Mouse (Mus musculus): ENCODE data around the gene Agmat. TPM values are rescaled to one million over a fixed set of nuclear protein-coding genes. Genes with fewer than 3 reads are reported as not detected.
"Not testable (repeated sequence)": the region's sequence is repeated elsewhere in the genome, so short reads cannot be mapped to it uniquely, and the experiment has no call there.

The Agmat gene
- polyA plus RNA-seq, 1 experiment from 2014 or later: 65.6 TPM

- ATAC-seq: no peak
- Histone ChIP-seq H3K4me1 (ENCODE audit: control insufficient read depth, insufficient read depth, low read length) (peaks cover 19% of the 10 kb centered on the region), H3K27ac (ENCODE audit: low read length) (no peak overlapping the region), H3K36me3 (ENCODE audit: control insufficient read depth, insufficient read depth, low read length) (peaks cover 16% of the 10 kb centered on the region), H3K4me3 (ENCODE audit: low read length) (no peak overlapping the region), H3K27me3 (replicated peaks; ENCODE audit: control insufficient read depth, insufficient read depth, low read length) (no peaks in the 10 kb centered on the region), H3K9ac (ENCODE audit: low read depth, low read length) (no peak overlapping the region), H3K9me3 (ENCODE audit: control insufficient read depth, low read length) (no peaks in the 10 kb centered on the region), H3K4me2 (ENCODE audit: low read depth, low read length) (no peak overlapping the region)
- 93% methylated on average over 3 of the region's 3 CpGs for WGBS
Observed at GRCm38 (mm10) chr4:141765008-141765407, 18.5 kb downstream of the Agmat start.

- Histone ChIP-seq H3K4me1 (ENCODE audit: control insufficient read depth, insufficient read depth, low read length) (peaks cover 17% of the 10 kb centered on the region), H3K9ac (ENCODE audit: low read depth, low read length) (peak overlapping the region; percentile 38; the same call in 1 of the 2 replicates), H3K4me2 (ENCODE audit: low read depth, low read length) (peak overlapping the region; percentile 6), H3K27ac (ENCODE audit: low read length) (peak overlapping the region; percentile 83), H3K9me3 (ENCODE audit: control insufficient read depth, low read length) (no peaks in the 10 kb centered on the region), H3K4me3 (ENCODE audit: low read length) (no peak overlapping the region), H3K36me3 (ENCODE audit: control insufficient read depth, insufficient read depth, low read length) (peaks cover 17% of the 10 kb centered on the region), H3K27me3 (replicated peaks; ENCODE audit: control insufficient read depth, insufficient read depth, low read length) (no peaks in the 10 kb centered on the region)
- WGBS: 73% methylated on average over 8 of the region's 8 CpGs
- peak; percentile 4; the same call in 1 of the 2 replicates for ATAC-seq
Observed at GRCm38 (mm10) chr4:141766316-141766667, 19.8 kb downstream of the Agmat start.

- Histone ChIP-seq H3K27me3 (replicated peaks; ENCODE audit: control insufficient read depth, insufficient read depth, low read length) (no peaks in the 10 kb centered on the region), H3K4me1 (ENCODE audit: control insufficient read depth, insufficient read depth, low read length) (peaks cover 17% of the 10 kb centered on the region), H3K4me3 (ENCODE audit: low read length) (no peak overlapping the region), H3K9me3 (ENCODE audit: control insufficient read depth, low read length) (no peaks in the 10 kb centered on the region), H3K36me3 (ENCODE audit: control insufficient read depth, insufficient read depth, low read length) (peaks cover 18% of the 10 kb centered on the region), H3K4me2 (ENCODE audit: low read depth, low read length) (peak overlapping the region; percentile 6), H3K9ac (ENCODE audit: low read depth, low read length) (peak overlapping the region; percentile 38), H3K27ac (ENCODE audit: low read length) (peak overlapping the region; percentile 83)
- 38% methylated on average over 19 of the region's 19 CpGs for WGBS
- ATAC-seq: peak; percentile 75
Observed at GRCm38 (mm10) chr4:141766668-141767352, 20.3 kb downstream of the Agmat start.

- peak; percentile 77 for ATAC-seq
- no peak overlapping the region for H3K4me3 ChIP-seq (ENCODE audit: low read length)
- WGBS: 65% methylated on average over 19 of the region's 19 CpGs
- peak overlapping the region; percentile 6; the same call in 1 of the 2 replicates for H3K4me2 ChIP-seq (ENCODE audit: low read depth, low read length)
- H3K9me3 ChIP-seq (ENCODE audit: control insufficient read depth, low read length): no peaks in the 10 kb centered on the region
- H3K36me3 ChIP-seq (ENCODE audit: control insufficient read depth, insufficient read depth, low read length): peaks cover 16% of the 10 kb centered on the region
- H3K27me3 ChIP-seq (replicated peaks; ENCODE audit: control insufficient read depth, insufficient read depth, low read length): no peaks in the 10 kb centered on the region
- H3K9ac ChIP-seq (ENCODE audit: low read depth, low read length): peak overlapping the region; percentile 32; the same call in 1 of the 2 replicates
- peaks cover 17% of the 10 kb centered on the region for H3K4me1 ChIP-seq (ENCODE audit: control insufficient read depth, insufficient read depth, low read length)
- H3K27ac ChIP-seq (ENCODE audit: low read length): peak overlapping the region; percentile 83
Observed at GRCm38 (mm10) chr4:141767353-141768036, 21.0 kb downstream of the Agmat start.

GRCm38 (mm10) chr4:141769501-141770160 lies 23.2 kb downstream of the Agmat start:
- peaks cover 15% of the 10 kb centered on the region for H3K36me3 ChIP-seq (ENCODE audit: control insufficient read depth, insufficient read depth, low read length)
- H3K4me2 ChIP-seq (ENCODE audit: low read depth, low read length): no peak overlapping the region
- no peak for ATAC-seq
- no peak overlapping the region for H3K27ac ChIP-seq (ENCODE audit: low read length)
- no peak overlapping the region for H3K9ac ChIP-seq (ENCODE audit: low read depth, low read length)
- no peaks in the 10 kb centered on the region for H3K9me3 ChIP-seq (ENCODE audit: control insufficient read depth, low read length)
- peaks cover 17% of the 10 kb centered on the region for H3K4me1 ChIP-seq (ENCODE audit: control insufficient read depth, insufficient read depth, low read length)
- no peaks in the 10 kb centered on the region for H3K27me3 ChIP-seq (replicated peaks; ENCODE audit: control insufficient read depth, insufficient read depth, low read length)
- H3K4me3 ChIP-seq (ENCODE audit: low read length): no peak overlapping the region
- WGBS: 78% methylated on average over 8 of the region's 8 CpGs

GRCm38 (mm10) chr4:141771823-141772222 lies 25.4 kb downstream of the Agmat start:
- no peak for ATAC-seq
- Histone ChIP-seq H3K9ac (ENCODE audit: low read depth, low read length) (no peak overlapping the region), H3K9me3 (ENCODE audit: control insufficient read depth, low read length) (no peaks in the 10 kb centered on the region), H3K4me2 (ENCODE audit: low read depth, low read length) (no peak overlapping the region), H3K4me1 (ENCODE audit: control insufficient read depth, insufficient read depth, low read length) (peaks cover 12% of the 10 kb centered on the region), H3K27me3 (replicated peaks; ENCODE audit: control insufficient read depth, insufficient read depth, low read length) (no peaks in the 10 kb centered on the region), H3K27ac (ENCODE audit: low read length) (no peak overlapping the region), H3K36me3 (ENCODE audit: control insufficient read depth, insufficient read depth, low read length) (peaks cover 16% of the 10 kb centered on the region), H3K4me3 (ENCODE audit: low read length) (no peak overlapping the region)
- WGBS: 90% methylated on average over 8 of the region's 8 CpGs

- 84% methylated on average over 4 of the region's 4 CpGs for WGBS
- ATAC-seq: not testable (repeated sequence)
Observed at GRCm38 (mm10) chr4:141773019-141773418, 26.5 kb downstream of the Agmat start.

GRCm38 (mm10) chr4:141779828-141780227 lies 33.4 kb downstream of the Agmat start:
- WGBS: 91% methylated on average over 8 of the region's 8 CpGs
- H3K4me3 ChIP-seq (ENCODE audit: low read length): no peak overlapping the region
- H3K9ac ChIP-seq (ENCODE audit: low read depth, low read length): no peak overlapping the region
- peaks cover 23% of the 10 kb centered on the region; the same call in 1 of the 2 replicates for H3K36me3 ChIP-seq (ENCODE audit: control insufficient read depth, insufficient read depth, low read length)
- no peaks in the 10 kb centered on the region for H3K27me3 ChIP-seq (replicated peaks; ENCODE audit: control insufficient read depth, insufficient read depth, low read length)
- no peak overlapping the region for H3K27ac ChIP-seq (ENCODE audit: low read length)
- H3K4me1 ChIP-seq (ENCODE audit: control insufficient read depth, insufficient read depth, low read length): no peaks in the 10 kb centered on the region
- H3K9me3 ChIP-seq (ENCODE audit: control insufficient read depth, low read length): no peaks in the 10 kb centered on the region
- ATAC-seq: no peak
- no peak overlapping the region for H3K4me2 ChIP-seq (ENCODE audit: low read depth, low read length)

More at GRCm38 (mm10) chr4:141773019-141773418, 26.5 kb downstream of the Agmat start:
- not testable (repeated sequence) for H3K27ac ChIP-seq (ENCODE audit: low read length); H3K9ac ChIP-seq (ENCODE audit: low read depth, low read length); H3K9me3 ChIP-seq (ENCODE audit: control insufficient read depth, low read length); H3K4me2 ChIP-seq (ENCODE audit: low read depth, low read length); H3K4me1 ChIP-seq (ENCODE audit: control insufficient read depth, insufficient read depth, low read length); H3K4me3 ChIP-seq (ENCODE audit: low read length); H3K27me3 ChIP-seq (replicated peaks; ENCODE audit: control insufficient read depth, insufficient read depth, low read length)
- peaks cover 12% of the 10 kb centered on the region for H3K36me3 ChIP-seq (ENCODE audit: control insufficient read depth, insufficient read depth, low read length)

GRCm38 (mm10) chr4:141781201-141781985 lies 34.9 kb downstream of the Agmat start:
- peaks cover 23% of the 10 kb centered on the region; the same call in 1 of the 2 replicates for H3K36me3 ChIP-seq (ENCODE audit: control insufficient read depth, insufficient read depth, low read length)
- no peaks in the 10 kb centered on the region for H3K4me1 ChIP-seq (ENCODE audit: control insufficient read depth, insufficient read depth, low read length)

More at GRCm38 (mm10) chr4:141781201-141781985, 34.9 kb downstream of the Agmat start:
- 95% methylated on average over 8 of the region's 8 CpGs for WGBS
- H3K27me3 ChIP-seq (replicated peaks; ENCODE audit: control insufficient read depth, insufficient read depth, low read length): no peaks in the 10 kb centered on the region
- H3K4me2 ChIP-seq (ENCODE audit: low read depth, low read length): no peak overlapping the region
- no peaks in the 10 kb centered on the region for H3K9me3 ChIP-seq (ENCODE audit: control insufficient read depth, low read length)
- H3K9ac ChIP-seq (ENCODE audit: low read depth, low read length): no peak overlapping the region
- H3K4me3 ChIP-seq (ENCODE audit: low read length): no peak overlapping the region
- no peak for ATAC-seq
- H3K27ac ChIP-seq (ENCODE audit: low read length): no peak overlapping the region

All from intestine, embryonic 16.5 days (tissue).